Mouse (Mus musculus) c-Kit-positive CD71-positive TER-119-positive erythroid progenitor cells, embryonic 14.5 days (primary cell): ENCODE results near the gene Htr2b.
A peak's percentile ranks its signal among the peaks of the same experiment; 100 is the strongest.

ENCODE experiments used
- DNase-seq: peaks from one replicate; pipeline ENCODE4 v3.0.0-alpha.2; 2013; ENCODE audit warnings: low spot score

Gene Htr2b

GRCm38 (mm10) chr1:86111779-86112178 lies at the start of gene Htr2b:
Gene Htr2b, minus strand, starts transcription at chr1:86111970.
- DNase-seq, result no peak

DNA sequence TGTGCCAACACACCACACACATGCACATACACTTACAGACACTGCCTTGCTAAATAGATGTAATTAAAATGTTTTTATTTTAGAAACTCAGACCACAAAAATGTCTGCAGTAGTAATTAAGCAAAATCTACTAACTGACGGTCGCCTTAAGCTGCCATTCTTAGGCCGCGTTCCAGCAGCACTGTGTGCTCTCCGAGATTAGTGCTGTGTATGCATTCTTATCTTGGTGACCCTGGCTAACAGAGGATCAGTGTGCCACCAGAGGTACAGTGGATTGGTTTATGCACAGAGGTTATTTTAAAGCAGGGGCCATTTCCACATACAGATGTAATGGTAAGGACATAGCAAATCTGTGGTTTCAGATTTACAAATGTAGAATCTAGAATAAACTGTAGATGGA lies 49.3 kb upstream of the Htr2b start:
- peak; percentile 73 for DNase-seq

DNA sequence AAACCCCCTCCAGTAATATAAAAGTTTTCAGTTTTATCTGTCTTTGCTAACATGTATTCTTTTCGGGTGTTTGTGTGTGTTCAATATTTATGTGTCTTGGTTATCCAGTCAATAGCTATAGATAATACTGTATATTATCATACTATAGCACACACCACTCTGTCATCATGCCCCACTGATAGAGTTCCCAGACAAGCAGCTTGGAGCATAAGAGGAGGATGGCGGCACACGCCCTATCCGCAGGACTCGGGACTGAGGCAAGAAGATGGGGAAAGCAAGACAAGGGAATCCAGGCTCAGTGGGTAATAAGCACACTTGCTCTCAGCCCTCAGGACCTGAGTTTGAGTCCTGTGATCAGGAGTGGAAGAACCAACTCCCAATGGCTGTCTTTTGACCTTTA lies 48.7 kb upstream of the Htr2b start:
- peak; percentile 68 for DNase-seq

- no peak for DNase-seq
Measured at GRCm38 (mm10) chr1:86160059-86160458, 48.3 kb upstream of the Htr2b start.

DNA sequence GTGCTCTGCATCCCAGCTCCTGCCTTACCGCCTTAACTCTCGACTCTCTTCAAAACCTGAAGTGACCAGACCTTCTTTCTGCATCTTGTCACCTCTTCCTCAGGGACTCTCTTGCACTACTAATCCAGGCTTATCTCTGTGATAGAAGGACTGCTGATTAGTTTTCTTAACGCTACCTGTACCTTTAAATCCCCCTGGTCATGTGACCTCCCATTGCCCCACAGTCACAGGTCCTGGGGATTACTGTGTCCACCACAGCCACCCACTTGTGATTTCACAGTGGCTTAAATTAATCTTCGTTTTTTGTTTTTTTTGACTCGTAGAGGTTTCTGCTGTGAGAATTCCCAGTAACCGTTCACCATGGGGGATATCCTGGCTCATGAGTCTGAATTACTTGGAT lies 44.8 kb upstream of the Htr2b start:
- no peak for DNase-seq

DNA sequence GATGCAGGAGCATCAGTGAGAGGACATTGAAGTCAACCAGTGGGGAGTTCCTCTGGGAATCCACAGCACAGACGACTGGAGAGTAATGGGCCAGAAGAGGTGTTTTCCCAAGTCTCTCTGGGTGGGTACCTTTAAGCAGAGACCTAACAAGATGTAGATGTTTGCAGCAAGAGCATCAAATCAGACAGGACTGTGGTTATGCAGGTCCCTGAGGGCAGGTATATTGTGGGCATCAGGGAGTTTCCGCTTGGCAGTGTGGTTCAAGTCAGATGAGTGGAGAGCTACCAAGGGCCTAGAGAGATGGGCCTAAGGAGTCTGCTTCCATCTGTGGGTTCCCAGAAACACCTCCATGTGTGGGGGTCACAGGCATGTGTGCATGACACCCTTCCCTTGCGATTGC lies 44.3 kb upstream of the Htr2b start:
- no peak for DNase-seq

- no peak for DNase-seq
Measured at GRCm38 (mm10) chr1:86154824-86155164, 43.0 kb upstream of the Htr2b start.

GRCm38 (mm10) chr1:86154133-86154823 lies 42.5 kb upstream of the Htr2b start, which contains the start of gene Armc9:
Gene Armc9, plus strand, starts transcription at chr1:86154780.
- peak; percentile 94 for DNase-seq

- peak; percentile 30 for DNase-seq
Measured at GRCm38 (mm10) chr1:86152618-86153017, 40.8 kb upstream of the Htr2b start.

DNA sequence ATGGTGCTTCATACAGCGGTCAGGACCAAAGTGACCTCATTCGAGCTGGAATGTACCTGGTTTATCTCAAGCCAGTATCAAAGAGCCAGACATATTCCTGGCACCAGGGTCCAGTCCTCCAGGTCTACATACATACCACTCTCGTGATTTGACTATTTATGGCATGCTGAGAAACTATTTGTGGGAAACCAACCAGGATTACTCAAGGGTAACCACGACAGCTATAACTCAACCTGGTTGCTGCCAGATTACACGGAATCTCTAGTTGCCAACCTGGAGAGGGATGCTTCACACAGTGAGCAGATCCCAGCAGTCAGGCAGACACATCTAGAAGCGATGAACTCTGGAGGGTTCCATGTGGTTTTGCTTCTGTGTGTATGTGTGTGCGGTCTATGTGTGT lies 39.6 kb upstream of the Htr2b start:
- no peak for DNase-seq

DNA sequence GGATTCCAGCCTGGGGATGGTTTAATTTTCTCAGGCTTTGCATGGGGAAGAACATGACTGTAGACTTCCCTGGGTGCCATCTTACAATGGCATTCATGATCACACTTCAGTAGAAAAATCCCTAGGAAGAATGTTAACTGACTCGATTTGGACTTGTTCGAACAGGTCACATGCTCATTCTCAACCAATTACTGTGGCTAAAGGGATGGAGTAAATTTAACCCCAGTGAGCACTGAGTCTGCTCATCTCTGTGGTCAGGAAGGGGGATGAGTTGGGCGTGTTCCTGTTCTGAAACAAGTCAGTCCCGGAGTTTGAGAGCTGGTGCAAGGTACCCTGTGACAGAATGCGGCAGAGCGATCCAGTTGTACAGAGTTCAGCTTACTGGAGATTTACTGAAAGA lies 39.2 kb upstream of the Htr2b start:
- DNase-seq, result no peak

GRCm38 (mm10) chr1:86148161-86148560 lies 36.4 kb upstream of the Htr2b start:
- no peak for DNase-seq

- DNase-seq, result no peak
Measured at GRCm38 (mm10) chr1:86147557-86147956, 35.8 kb upstream of the Htr2b start.

GRCm38 (mm10) chr1:86146293-86146692 lies 34.5 kb upstream of the Htr2b start:
- no peak for DNase-seq

DNA sequence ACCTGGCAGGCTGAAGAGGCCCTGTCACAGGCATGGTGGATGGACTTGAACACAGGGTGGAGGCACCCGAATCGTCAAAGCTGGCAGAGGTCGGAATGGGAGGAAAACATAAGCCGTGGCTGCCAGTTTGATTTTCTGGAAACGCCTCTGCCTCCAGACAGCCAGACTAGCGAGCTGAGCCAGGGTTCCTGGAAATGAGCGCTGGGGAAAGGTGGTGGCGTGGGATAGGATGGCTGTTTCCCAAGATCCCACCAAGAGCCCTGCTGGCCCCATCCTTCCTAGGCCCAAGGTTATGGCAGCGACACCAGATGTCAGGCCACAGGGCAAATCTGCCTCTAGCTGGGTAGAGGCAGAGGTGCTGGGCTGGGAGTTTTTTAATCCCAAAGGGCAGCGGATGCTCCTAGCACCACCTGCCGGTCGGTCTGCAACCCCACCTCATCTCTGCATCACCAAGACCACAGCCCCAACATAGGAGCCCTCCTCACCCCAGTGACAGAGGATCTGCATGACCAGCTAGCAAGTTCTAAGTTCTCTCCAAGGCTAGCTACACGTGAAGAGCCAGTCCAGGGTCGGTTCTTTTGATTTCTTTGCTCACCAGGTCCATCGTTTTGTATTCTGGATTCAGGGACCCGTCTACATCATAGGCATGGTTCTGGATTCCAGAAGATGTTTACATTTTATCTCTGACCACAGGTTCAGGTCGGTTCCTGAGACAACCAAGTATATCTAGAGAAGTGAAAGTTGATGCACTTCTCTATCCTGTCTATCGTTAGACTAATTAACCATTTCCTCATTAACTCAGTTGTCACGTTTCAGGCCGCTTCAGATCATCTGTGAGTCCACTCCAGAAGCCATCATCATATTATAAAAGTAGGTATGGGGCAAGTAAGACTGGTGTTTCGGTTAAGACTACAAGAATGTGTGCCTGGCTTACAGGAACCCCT lies 32.5 kb upstream of the Htr2b start:
- no peak for DNase-seq

- no peak for DNase-seq
Measured at GRCm38 (mm10) chr1:86143165-86143564, 31.4 kb upstream of the Htr2b start.

- no peak for DNase-seq
Measured at GRCm38 (mm10) chr1:86141081-86141480, 29.3 kb upstream of the Htr2b start.

- DNase-seq, result no peak
Measured at GRCm38 (mm10) chr1:86135315-86135714, 23.5 kb upstream of the Htr2b start.

GRCm38 (mm10) chr1:86133337-86133736 lies 21.6 kb upstream of the Htr2b start, which contains the start of gene Gm21972:
Gene Gm21972, plus strand, starts transcription at chr1:86133637.
- no peak for DNase-seq

- no peak for DNase-seq
Measured at GRCm38 (mm10) chr1:86126036-86126435, 14.3 kb upstream of the Htr2b start.

GRCm38 (mm10) chr1:86119549-86119948 lies 7.8 kb upstream of the Htr2b start:
- no peak for DNase-seq

DNA sequence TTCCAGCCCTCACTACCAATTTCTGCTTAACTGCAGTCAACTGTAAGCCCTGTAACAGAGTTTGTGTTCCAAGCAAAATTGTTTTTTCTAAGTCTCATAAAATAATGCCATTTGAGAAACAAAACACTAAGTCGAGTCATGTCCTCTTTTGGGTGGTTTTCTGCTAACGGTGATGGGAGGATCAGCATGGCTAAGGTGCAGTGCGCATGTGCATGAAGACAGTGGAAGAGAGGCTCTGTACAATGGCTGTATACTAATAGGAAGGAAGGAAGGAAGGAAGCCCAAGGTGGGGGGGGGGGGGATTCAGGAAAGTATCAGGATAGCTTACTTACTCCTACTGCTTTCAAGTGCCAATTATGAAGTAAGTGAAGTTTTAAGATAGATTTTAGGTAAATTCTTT lies 2.4 kb upstream of the Htr2b start:
- no peak for DNase-seq

GRCm38 (mm10) chr1:86105054-86105453 lies 6.7 kb downstream of the Htr2b start:
- no peak for DNase-seq
